Mouse (Mus musculus) c-Kit-negative CD71-positive TER-119-positive erythroid progenitor cells, embryonic 14.5 days (primary cell): ENCODE results near the gene Kat7.

ENCODE experiments used
- DNase-seq: peaks from one replicate; pipeline ENCODE4 v3.0.0-alpha.2; 2013; ENCODE audit warnings: low read depth, low spot score

The Kat7 gene

GRCm38 (mm10) chr11:95333805-95334204 is 23.8 kb upstream of the Kat7 start:
- no peak for DNase-seq

- no peak for DNase-seq
Measured at GRCm38 (mm10) chr11:95333209-95333608, 23.2 kb upstream of the Kat7 start.

GRCm38 (mm10) chr11:95330662-95331061 is 20.6 kb upstream of the Kat7 start:
- no peak for DNase-seq

GRCm38 (mm10) chr11:95328629-95329028 is 18.6 kb upstream of the Kat7 start:
- DNase-seq, result no peak

GRCm38 (mm10) chr11:95326243-95326642 is 16.2 kb upstream of the Kat7 start:
- DNase-seq, result no peak

- DNase-seq, result no peak
Measured at GRCm38 (mm10) chr11:95325832-95326231, 15.8 kb upstream of the Kat7 start.

GRCm38 (mm10) chr11:95324181-95324580 is 14.1 kb upstream of the Kat7 start:
- DNase-seq, result no peak

GRCm38 (mm10) chr11:95320010-95320409 is 10.0 kb upstream of the Kat7 start:
- DNase-seq, result no peak

GRCm38 (mm10) chr11:95319506-95319905 is 9.5 kb upstream of the Kat7 start:
- no peak for DNase-seq

GRCm38 (mm10) chr11:95318116-95318515 is 8.1 kb upstream of the Kat7 start:
- DNase-seq, result no peak

- no peak for DNase-seq
Measured at GRCm38 (mm10) chr11:95315215-95315955, 5.3 kb upstream of the Kat7 start.

- no peak for DNase-seq
Measured at GRCm38 (mm10) chr11:95311425-95311807, 1.4 kb upstream of the Kat7 start.

- no peak for DNase-seq
Measured at GRCm38 (mm10) chr11:95310648-95311424, 790 bp upstream of the Kat7 start.

GRCm38 (mm10) chr11:95309510-95310006 is 488 bp downstream of the Kat7 start:
- DNase-seq, result peak; percentile 95

GRCm38 (mm10) chr11:95307526-95307925 is 2.5 kb downstream of the Kat7 start:
- DNase-seq, result no peak

GRCm38 (mm10) chr11:95305600-95305999 is 4.4 kb downstream of the Kat7 start:
- DNase-seq, result no peak

GRCm38 (mm10) chr11:95301772-95302171 is 8.3 kb downstream of the Kat7 start:
- no peak for DNase-seq

GRCm38 (mm10) chr11:95299886-95300285 is 10.2 kb downstream of the Kat7 start:
- DNase-seq, result no peak

- no peak for DNase-seq
Measured at GRCm38 (mm10) chr11:95298146-95298545, 11.9 kb downstream of the Kat7 start.

GRCm38 (mm10) chr11:95295736-95296135 is 14.3 kb downstream of the Kat7 start:
- DNase-seq, result no peak

GRCm38 (mm10) chr11:95293017-95293624 is 16.9 kb downstream of the Kat7 start:
- DNase-seq, result no peak

GRCm38 (mm10) chr11:95291998-95292397 is 18.0 kb downstream of the Kat7 start:
- DNase-seq, result no peak
